ENCODE assay signal across 24 mouse cellular contexts in the genomic region with DNA sequence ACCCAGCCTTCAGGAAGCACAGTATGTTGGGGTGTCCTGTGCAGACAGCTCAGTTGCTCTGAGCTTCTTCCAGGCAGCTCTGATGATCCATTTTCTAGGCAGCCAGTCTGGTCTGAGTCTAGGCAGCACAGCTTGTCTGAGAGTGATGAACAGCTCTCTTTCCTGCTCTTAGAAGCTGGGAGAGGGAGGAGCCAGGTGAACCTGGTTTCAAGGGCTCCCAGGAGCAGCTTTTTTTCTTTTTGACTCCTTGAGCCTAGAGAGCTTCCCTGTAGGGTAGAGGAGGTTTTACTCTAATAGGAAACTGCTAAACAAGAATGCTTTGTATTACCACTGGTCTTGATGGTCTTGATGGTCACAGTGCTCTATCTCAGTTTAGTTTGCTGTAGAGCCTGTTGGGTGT.
A peak's percentile ranks its signal among the peaks of the same experiment; 100 is the strongest.
DNase-seq lines count a peak whose midpoint lies in the region; ATAC-seq and TF ChIP-seq lines count a peak whose summit lies in the region.
"Had no signal": no experiment of that assay in that cellular context is flagged by ENCODE, and none has a peak within 500 bp of the region (broad histone marks: within the 10 kb centered on the region; RNA-seq: fewer than 3 reads in every experiment).

No protein-coding gene starts in this region.

- no peak overlapping the region for H3K9ac ChIP-seq in lung, postnatal 0 days (replicated peaks; ENCODE audit: low read depth)
- H3K9ac ChIP-seq in neural tube, embryonic 14.5 days (replicated peaks; ENCODE audit: low read depth, low read length), result no peak overlapping the region
- H3K9ac ChIP-seq: embryonic facial prominence, embryonic 12.5 days; forebrain, embryonic 13.5 days; forebrain, embryonic 15.5 days had no signal

- peaks cover 4% of the 10 kb centered on the region; the same call in 1 of the 2 replicates for H3K36me3 ChIP-seq in heart, embryonic 10.5 days
- H3K36me3 ChIP-seq in lung, postnatal 0 days (ENCODE audit: insufficient read depth, low read length), result peaks cover 8% of the 10 kb centered on the region; the same call in 1 of the 2 replicates
- H3K36me3 ChIP-seq in neural tube, embryonic 14.5 days (ENCODE audit: control insufficient read depth, insufficient read depth, low read length), result no peaks in the 10 kb centered on the region
- H3K36me3 ChIP-seq: embryonic facial prominence, embryonic 12.5 days had no signal

- DNase-seq in heart, adult 11 months, result peak; percentile 68
- no peak for DNase-seq in heart, embryonic 10.5 days (ENCODE audit: low spot score)
- peak; percentile 52 for DNase-seq in lung, postnatal 0 days (ENCODE audit: low spot score)
- no peak for DNase-seq in lung, postnatal 14 days
- DNase-seq in neural tube, embryonic 10.5 days (ENCODE audit: extremely low spot score, low spot score), result no peak
- DNase-seq: adrenal gland, adult 8-10 months; adrenal gland, postnatal 14 days; adrenal gland, postnatal 36 days; B cell, adult 2 months; cerebellum, adult 11-12 months; cerebellum, adult 2 months; cerebellum, adult 9-10 months; cerebellum, postnatal 10 days; cerebellum, postnatal 25 days had no signal

- TF ChIP-seq EP300 in lung, postnatal 0 days (IDR thresholded peaks at IDR 0.05), result no peak

- no peak overlapping the region for H3K27ac ChIP-seq in heart, embryonic 10.5 days
- no peak overlapping the region for H3K27ac ChIP-seq in lung, postnatal 0 days (ENCODE audit: low read length)
- no peak overlapping the region for H3K27ac ChIP-seq in neural tube, embryonic 14.5 days (ENCODE audit: low read depth, low read length)
- H3K27ac ChIP-seq: embryonic facial prominence, embryonic 10.5 days; embryonic facial prominence, embryonic 12.5 days; forebrain, embryonic 13.5 days; forebrain, embryonic 15.5 days had no signal

- no peak for TF ChIP-seq CTCF in lung, postnatal 0 days (IDR thresholded peaks at IDR 0.05)

- H3K4me2 ChIP-seq in lung, postnatal 0 days (replicated peaks; ENCODE audit: low read depth, low read length), result no peak overlapping the region
- no peak overlapping the region for H3K4me2 ChIP-seq in neural tube, embryonic 14.5 days (ENCODE audit: low read depth, low read length)
- H3K4me2 ChIP-seq: embryonic facial prominence, embryonic 12.5 days; forebrain, embryonic 13.5 days; forebrain, embryonic 15.5 days had no signal

- H3K9me3 ChIP-seq in heart, embryonic 10.5 days, result no peaks in the 10 kb centered on the region
- no peaks in the 10 kb centered on the region for H3K9me3 ChIP-seq in lung, postnatal 0 days (ENCODE audit: low read length)
- H3K9me3 ChIP-seq in neural tube, embryonic 14.5 days (ENCODE audit: control insufficient read depth, low read length), result no peaks in the 10 kb centered on the region
- H3K9me3 ChIP-seq: embryonic facial prominence, embryonic 10.5 days; embryonic facial prominence, embryonic 12.5 days; forebrain, embryonic 13.5 days; forebrain, embryonic 15.5 days; G1E had no signal

- ATAC-seq in lung, postnatal 0 days, result peak; percentile 55
- ATAC-seq in neural tube, embryonic 14.5 days (ENCODE audit: low read depth), result 0 out of 2 replicates have a peak, but pooled peaks have one; percentile 31
- ATAC-seq: activated CD4-positive, CD25-positive, alpha-beta regulatory T cell, adult 4 months; CD4-positive, CD25-positive, alpha-beta regulatory T cell, adult 4 months; forebrain, embryonic 13.5 days; forebrain, embryonic 15.5 days; Patski had no signal

- no peaks in the 10 kb centered on the region for H3K27me3 ChIP-seq in heart, embryonic 10.5 days (ENCODE audit: insufficient read depth, poor library complexity, severe bottlenecking)
- no peaks in the 10 kb centered on the region for H3K27me3 ChIP-seq in lung, postnatal 0 days (replicated peaks; ENCODE audit: insufficient read depth, low read length)
- H3K27me3 ChIP-seq in neural tube, embryonic 14.5 days (ENCODE audit: control insufficient read depth, insufficient read depth, low read length), result no peaks in the 10 kb centered on the region
- H3K27me3 ChIP-seq: CH12.LX; embryonic facial prominence, embryonic 12.5 days; forebrain, embryonic 13.5 days; forebrain, embryonic 15.5 days; Patski had no signal

- peaks cover 24% of the 10 kb centered on the region for H3K4me1 ChIP-seq in heart, embryonic 10.5 days
- peaks cover 10% of the 10 kb centered on the region for H3K4me1 ChIP-seq in lung, postnatal 0 days (ENCODE audit: insufficient read depth, low read depth, low read length)
- no peaks in the 10 kb centered on the region for H3K4me1 ChIP-seq in neural tube, embryonic 14.5 days (ENCODE audit: control insufficient read depth, insufficient read depth, low read length)
- H3K4me1 ChIP-seq: forebrain, embryonic 13.5 days; forebrain, embryonic 15.5 days had no signal

- no peak overlapping the region for H3K4me3 ChIP-seq in heart, embryonic 10.5 days
- H3K4me3 ChIP-seq in lung, postnatal 0 days (ENCODE audit: low read depth, low read length), result no peak overlapping the region
- H3K4me3 ChIP-seq in neural tube, embryonic 14.5 days (ENCODE audit: low read depth, low read length), result no peak overlapping the region
- H3K4me3 ChIP-seq: embryonic facial prominence, embryonic 10.5 days; embryonic facial prominence, embryonic 12.5 days; forebrain, embryonic 13.5 days; forebrain, embryonic 15.5 days had no signal

Comparison
In these comparisons a context has a peak if more than half of its experiments do, and no peak if none do; other contexts are left out.
1. DNase-seq: peak in heart, adult 11 months (single experiment) and lung, postnatal 0 days (single experiment); none in heart, embryonic 10.5 days (single experiment), lung, postnatal 14 days (single experiment) and neural tube, embryonic 10.5 days (single experiment).